Mouse (Mus musculus): Measurements from ENCODE around the gene Pard3.
"Not testable (repeated sequence)": the region's sequence is repeated elsewhere in the genome, so short reads cannot be mapped to it uniquely, and the experiment has no call there.

The Pard3 gene

DNA sequence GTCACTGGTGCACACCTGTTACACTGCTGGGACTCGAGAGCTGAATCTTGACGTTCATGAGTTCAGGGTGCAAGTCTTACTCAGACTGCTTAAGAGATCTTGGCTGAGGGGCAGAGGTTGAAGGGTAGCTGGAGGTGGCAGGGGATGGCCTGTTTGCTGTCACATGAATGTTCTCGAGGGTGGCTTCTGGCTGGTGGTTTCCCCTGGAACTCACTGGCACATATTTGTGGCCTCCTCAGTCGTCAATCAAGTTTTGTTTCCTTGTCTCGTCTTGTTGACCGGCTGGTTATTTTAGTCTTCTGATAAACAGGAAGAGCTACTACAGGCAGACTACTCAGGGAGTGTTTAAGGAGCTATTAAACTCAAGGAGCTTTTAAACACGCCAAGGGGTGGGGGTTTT, 79.9 kb downstream of the Pard3 start:
- DNase-seq = peak; percentile 23

DNA sequence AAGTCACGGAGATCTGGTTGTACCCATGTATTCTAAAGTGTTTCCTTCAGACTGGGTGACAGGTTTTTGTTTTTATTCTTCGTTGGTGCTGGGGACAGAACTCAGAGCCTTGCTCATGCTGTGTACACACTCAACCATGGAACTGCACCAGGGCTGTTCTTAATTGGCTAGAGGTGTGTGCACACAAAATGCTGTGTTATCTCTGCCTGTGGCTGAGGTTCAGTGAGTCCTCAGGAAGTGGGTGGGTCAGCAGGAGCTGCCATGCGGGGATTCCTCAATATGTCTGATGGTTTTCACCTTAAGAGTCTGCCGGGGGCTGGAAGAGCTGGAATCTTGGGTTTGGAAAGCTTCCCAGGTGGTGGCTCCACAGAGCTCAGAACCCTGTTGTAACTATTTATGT, 80.9 kb downstream of the Pard3 start:
- no peak for DNase-seq

DNA sequence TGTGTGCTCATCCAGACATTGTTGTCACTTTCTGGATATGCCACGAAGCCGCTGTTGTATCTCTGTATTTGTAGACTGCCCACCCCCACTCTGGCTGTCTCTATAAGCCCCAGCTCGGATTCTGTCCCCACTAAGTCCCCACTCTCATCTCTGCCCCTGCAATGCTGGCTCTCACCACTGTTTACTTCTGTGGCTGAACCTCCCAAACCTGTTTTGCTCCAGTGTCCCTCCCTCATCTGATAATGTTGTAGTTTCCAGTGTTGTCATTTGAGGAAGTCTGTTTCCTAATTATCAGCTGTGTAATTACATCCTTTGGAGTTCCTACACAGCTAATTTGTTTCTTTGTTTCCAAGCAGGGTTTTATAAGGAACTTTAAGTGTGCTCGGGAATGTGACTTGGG, 81.4 kb downstream of the Pard3 start:
- DNase-seq = no peak

DNA sequence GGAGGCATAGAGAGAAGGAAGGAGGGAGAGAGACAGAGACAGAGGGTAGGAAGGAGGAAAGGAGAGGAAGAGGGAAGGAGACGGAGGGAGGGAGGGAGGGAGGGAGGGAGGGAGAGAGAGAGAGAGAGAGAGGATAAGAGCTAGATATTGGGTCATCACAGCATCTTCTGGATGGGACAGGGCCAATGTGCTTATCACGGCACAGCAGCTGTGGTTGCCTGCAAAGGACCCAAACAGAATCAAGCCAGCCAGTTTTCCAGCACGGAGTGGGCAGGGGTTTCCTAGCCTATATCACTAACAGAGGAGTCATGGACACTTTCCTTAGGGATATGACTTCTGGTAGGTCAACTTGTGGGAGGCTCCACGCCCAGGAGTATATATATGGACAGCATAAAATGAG, 82.4 kb downstream of the Pard3 start:
- no peak for DNase-seq

DNA sequence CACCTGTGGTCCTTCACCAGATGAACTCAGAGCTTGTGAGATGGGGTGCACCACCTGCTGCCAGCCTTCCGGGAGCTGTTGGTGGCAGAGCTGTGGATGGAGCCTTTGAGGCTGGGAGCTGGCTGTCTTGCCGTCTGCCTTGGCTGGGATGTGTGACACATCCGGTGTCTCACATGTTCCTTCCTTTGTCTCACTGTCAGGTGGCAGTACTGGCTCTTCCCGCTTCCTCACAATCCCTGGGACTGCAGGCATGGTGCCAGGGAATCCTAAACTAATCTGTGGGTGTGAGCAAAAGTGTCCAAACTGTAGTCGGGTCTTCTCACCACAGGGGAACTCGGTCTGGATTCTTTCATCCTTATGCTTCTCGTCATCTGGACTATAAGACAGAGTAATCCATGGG, 85.1 kb downstream of the Pard3 start:
- peak; percentile 28 for DNase-seq

DNA sequence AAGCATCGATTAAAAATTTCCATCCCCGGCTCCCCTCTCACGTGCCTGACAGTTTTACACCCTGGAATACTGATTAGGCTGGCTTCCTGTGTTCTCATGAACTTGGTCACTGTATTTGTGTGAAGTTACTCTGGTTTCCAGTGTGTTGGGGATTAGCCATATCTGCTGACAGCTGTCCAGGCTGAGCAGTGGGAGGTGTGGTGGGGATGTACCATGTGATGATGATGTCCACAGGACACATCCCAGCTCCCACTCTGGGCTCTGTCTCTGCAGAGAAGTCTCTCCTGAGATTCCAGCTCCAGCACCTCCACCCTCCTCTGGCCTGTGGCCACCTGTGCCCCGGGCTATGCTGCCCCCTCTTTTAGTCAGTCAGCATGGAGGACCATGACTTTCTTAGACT, 87.0 kb downstream of the Pard3 start:
- no peak for DNase-seq

DNA sequence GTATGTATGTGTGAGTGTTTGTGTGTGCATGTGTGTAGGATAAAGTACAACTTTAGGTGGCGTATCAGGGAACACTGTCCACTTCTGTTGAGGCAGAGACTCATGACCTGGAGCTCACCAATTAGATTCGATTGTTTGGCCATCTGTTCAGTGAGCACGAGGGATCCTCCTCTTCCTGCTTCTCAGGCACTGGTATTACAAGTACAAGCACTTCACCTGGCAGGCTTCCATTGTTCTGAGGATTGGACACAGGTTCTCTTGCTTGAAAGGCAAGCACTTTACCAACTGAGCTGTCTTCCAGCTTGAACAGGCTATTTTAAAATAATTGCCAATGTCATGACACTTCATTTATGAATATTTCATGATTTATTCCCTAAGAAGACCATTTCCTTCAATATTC, 88.0 kb downstream of the Pard3 start:
- DNase-seq = peak; percentile 24

DNA sequence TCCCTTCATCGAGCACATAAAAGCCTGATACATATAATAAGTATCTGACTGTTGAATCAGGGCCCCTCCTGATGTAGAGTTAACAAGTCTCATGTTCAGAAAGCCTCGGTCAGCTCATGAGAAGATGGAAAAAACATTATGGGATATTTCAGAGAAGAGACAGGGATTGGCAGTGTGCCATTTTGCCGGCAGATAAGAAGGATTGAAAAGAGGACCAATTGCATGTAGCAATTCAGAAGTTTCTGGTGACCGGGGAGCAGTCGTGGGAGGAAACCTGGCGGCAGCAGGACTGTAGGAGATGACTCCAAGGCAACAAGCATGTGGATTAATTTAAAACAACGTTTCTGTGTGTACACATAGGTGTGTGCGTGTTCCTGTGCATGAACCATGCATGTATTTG, 93.4 kb downstream of the Pard3 start:
- peak; percentile 42 for DNase-seq

DNA sequence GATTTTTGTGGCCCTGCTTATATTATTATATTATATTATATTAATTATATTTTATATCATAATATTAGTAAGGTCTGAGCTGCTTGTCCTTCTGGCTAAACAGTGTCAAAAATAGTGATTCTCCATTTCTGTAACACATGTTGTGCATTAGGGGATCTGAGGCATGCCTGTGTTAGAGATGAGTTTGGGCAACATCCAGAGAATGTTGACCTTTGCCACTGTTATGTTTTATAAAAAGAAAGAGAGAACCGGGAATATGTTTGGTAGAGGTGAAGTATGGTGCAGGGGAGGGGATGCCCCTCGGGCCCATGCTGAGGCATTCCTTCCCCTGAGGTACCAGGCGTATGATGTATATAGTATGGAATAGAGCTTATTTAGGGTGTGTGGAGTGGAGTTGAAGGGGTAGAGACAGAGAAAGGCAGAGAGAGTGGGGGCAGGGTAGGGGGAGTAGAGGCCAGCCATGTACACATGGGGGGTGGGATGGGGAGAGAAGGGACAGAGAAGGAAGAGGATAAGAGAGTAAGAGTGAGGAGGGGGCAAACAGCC, 95.8 kb downstream of the Pard3 start:
- DNase-seq = no peak

DNA sequence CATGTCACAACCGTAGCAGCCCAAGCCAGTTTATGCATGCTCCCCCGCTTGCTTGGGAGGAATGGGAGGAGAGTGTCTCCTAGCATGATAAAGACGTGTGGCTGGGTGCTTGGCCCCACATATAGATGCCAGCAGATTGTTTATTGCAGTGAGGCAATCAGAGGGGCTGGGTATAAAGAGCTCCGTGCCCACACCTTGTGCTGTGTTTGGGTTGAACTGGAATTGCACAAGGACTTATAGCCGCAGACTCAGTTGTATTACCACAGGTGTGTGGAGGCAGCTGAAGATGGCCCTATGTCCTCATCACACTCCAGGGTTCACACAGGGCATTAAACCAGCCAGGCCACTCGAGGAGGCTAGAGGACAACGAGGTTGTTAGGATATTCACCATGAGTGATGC, 98.2 kb downstream of the Pard3 start:
- DNase-seq = no peak

DNA sequence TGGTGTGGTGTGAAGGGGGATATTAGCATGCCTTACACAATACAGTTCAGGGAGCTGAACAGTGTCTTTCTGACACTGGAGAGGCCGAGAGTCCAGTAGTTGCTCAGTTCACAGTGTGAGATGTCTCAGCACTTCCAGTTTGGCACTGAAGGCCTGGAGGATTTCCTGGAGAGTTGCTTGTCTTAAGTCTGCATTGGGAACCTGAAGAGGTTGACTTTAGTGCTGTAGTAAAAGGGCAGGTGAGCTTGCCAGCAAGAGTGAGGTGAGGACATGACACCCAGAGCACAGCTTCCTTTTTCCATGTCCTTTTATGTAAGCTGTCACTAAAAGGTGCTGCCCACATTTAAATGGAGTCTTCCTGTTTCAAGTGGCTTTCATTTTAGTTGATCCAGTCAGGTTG, 99.1 kb downstream of the Pard3 start:
- DNase-seq = no peak

DNA sequence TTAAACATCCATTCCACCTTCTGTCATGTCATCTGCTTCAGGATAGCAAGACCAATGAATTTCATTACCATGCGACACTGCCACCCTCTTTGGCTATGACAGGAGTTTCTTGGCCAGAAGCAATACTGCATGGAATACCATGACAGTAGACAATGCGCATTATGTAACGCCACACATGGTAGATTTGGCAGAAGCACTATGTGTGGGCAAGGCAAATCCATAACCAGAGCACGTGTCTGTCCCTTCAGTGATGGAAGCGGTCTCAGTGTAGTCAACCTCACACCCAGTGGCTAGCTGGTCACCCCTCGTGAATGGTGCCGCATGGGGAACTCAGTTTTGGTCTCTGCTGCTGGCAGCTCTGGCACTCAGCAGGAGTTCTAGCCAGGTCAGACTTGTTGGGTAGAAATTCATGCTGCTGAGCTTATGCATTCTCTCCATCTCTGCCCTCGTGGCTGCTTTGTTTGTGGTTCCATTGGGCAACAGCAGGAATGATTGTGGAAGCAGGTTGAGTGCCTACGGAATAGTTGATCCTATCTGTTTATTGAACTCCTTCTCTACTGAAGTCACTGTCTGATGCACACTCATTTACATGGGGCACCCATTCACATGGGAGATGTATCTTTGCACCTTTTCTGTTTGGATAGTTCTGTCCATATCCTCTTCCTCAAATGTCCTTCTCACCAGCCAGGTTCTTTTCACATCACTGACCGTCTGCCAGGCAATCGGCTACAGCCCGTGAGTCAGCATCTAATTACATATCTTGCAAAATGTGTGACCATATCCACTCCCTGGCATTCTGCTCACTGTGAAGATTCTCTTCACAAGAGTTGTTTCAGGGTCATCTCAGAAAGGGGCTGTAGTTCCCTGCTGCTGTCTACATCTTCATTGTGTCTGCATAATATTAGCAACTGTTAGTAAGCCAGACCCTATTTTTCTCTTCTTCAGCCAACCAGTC, 100.9 kb downstream of the Pard3 start:
- no peak for DNase-seq

DNA sequence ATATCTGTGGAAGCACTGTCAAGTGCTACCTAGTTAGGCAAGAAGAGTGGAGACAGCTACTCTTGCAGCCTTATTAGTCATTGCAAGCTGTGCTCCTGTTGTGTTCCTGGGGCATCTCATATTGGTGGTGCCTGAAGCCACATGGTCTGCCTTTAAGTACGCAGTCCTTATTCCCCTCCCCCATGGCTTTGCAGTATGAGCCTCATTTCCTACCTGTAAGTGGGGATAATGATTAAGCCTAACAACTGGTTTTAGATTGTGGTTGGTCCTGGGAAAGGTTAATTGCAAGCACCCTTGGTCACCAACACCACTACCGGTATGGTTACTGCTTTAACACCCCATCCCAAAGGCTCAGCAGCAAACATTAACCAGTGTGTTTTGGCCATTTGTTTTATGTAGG, 104.8 kb downstream of the Pard3 start:
- no peak for DNase-seq

DNA sequence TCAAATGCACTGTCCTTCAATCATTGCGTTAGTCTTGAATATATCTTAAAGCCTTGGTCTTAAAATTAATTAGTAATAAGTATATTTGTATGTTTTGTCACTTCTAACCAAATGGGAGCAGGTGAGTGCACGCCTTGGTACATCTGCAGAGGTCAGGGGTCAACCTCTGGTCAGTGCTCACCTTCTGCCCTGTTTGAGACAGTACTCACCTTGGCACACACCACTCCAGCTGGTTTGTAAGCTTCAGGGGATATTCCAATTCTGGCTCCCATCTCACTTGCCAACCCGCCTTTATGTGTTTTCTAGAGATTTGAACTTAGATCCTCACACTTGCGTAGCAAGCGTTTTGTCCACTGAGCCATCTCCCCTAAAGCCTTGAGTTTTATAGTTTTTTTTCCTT, 105.7 kb downstream of the Pard3 start:
- no peak for DNase-seq

DNA sequence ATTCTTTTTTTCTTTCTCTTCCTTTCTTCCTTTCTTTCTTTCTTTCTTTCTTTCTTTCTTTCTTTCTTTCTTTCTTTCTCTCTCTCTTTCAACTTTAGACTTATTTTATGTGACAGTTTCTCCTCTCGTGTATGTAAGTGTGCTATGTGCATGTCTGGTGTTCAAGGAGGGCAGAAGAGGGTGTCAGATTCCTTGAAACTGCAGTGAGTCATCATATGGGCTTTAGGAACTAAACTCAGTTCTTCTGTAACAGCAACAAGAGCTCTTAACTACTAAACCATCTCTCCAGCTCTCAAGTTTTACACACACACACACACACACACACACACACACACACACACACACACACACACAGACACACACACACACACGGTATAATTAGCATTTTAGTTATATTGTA, 106.7 kb downstream of the Pard3 start:
- not testable (repeated sequence) for DNase-seq

DNA sequence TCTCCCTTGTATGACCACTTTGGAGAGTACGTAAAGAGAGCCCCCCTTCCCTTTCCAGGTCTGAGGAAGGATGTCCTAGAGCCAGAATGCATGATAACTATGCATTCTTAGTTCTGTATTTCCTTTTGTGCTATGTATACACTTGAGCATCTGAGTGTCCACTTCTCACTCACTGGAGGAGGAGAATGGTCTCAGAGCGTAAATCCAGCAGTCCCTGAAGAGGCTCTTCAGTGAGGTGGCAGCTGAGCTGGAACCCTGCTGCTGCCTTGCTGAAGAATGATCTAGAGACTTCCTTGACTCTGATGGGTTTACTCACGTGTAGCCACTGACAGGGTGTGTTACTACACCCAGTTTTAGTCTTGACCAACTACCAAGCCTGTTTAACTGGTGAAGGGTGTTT, 107.2 kb downstream of the Pard3 start:
- DNase-seq = no peak

DNA sequence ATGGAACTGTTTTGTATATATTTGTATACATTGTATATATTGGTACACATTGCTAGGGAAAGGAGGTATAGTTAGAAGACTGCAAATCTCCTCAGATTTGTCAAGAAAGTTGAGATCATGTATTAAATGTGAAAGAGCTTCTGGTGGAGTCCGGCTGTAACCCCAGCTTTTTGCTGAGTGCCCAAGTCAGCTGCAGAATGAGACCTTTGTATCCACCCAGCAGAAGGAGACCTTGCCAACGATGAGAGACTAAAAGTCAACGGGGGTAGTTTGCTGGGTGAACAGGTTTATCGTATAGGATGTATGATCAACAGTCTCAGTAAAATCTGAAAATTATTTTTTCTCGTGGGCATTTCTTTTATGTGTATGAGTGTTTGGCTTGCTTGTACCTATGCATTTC, 109.8 kb downstream of the Pard3 start:
- DNase-seq = no peak

DNA sequence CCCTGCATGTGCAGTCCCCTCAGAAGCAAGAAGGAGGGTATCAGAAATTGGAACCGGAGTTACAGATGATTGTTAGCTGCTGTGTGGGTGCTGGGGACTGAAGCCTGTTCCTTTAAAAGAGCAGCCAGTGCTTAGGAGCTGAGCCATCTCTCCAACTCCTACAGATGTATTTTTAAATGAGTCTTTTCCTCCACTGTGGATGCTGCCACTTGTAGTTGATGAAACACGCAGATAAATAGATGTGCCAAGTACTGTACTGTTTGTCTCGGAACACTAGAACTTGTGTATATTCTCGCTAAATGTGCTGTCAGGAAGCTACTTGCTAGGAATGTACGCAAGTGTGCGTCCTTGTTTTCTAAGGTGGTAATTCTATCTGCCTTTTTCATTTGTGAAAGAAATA, 110.7 kb downstream of the Pard3 start:
- no peak for DNase-seq

DNA sequence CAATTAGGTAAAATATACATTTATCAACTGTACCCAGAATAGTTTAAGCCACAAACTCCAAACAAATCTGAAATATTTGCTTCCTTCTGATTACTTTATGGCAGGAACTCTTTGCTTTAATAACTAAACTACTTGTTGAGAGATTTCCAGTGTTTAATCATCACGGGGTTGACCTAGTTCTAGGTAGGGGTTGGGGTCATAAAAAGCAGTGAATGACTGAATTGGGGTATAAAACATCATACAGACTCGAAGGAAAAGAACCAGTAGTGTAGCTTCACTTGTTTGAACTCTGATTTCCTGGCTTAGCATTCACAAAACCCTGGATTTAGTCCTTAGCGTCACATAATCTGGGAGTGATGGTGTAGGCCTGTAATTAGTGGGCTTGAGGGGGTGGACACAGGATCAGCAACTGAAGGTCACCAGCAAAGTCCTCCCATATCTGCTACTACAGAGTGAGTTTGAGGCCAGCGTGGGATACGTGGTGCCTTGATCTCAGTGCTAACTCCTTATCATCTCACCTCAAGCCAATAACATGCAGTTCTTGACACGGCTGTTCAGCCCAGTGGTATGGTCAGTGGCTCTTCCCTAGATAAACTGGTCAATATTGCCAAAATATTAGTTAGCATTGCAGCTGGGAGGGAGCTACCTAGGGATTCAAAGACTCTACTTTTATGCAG, 111.6 kb downstream of the Pard3 start:
- no peak for DNase-seq

DNA sequence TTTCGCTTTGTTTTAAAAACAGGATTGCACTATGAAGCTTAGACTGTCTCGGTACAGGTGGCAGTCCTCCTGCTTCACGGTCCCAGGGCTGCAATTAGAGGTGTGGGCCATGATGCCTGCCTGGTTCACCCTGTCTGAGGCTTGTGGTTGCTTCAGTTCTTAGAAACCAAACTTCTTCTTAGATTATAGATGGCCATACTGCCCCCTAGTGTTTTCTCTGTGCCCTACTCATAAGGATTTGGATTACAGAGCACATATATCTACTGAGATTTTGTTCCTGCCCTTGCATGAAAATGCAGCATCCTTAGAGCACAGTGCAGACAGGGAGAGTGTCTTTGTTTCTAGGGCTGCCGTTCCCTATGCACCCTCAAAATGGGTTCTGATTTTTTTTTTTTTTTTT, 114.9 kb downstream of the Pard3 start:
- DNase-seq = peak; percentile 70

DNA sequence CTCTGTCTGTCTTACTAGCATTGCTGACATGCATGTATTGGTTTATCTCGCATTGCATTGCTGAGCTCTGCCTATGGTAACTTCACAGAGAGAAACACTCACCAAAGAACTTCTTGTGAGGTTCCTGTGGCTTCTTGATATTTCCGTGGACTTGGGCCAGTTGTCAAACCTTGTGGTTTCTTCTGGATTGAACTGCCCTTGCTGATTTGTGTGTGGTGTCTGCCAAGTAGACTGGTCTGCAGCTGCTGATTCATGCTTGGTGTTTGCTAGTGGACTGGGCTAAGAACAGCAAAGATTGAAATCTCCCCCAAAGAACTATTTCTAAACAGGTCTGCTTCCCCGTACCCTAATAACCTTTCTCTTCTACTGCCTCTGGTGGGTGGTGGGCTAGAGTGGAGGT, 117.6 kb downstream of the Pard3 start:
- no peak for DNase-seq

DNA sequence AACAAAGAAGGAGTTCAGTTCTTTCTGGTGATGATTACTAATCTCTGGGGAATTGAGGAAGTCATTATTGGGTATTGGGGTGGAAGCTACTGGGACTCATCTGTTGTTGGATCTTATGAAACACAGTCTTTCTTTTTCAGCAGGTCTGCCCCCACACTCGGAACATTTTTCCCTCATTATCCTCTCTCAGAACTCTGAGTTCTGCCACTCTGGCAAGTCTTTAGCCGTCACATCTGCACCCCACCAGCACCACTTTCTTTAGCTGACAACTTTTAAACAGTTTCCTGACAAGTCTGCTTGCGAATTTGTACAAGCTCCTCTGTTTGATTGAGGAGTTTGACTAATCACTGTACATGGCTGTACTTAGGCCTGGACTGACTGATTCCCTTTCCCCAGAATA, 118.4 kb downstream of the Pard3 start:
- DNase-seq = no peak

DNA sequence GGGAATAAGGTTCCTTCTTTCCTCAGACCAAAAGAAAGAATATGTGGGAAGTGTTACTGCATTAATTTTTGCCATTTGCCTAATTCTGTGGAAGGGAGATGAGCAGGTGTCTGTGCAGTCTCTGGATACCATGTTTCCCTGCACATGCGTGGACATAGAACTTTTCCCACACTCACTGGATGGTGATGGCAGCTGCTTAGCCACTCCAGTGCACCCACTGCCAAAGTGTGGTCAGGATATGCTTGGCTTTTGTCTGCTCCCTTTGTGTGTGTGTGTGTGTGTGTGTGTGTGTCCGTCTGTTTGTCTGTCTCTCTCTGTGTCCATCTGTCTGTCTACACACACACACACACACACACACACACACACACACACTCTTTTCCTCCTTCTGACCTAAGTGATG, 119.8 kb downstream of the Pard3 start:
- no peak for DNase-seq

DNA sequence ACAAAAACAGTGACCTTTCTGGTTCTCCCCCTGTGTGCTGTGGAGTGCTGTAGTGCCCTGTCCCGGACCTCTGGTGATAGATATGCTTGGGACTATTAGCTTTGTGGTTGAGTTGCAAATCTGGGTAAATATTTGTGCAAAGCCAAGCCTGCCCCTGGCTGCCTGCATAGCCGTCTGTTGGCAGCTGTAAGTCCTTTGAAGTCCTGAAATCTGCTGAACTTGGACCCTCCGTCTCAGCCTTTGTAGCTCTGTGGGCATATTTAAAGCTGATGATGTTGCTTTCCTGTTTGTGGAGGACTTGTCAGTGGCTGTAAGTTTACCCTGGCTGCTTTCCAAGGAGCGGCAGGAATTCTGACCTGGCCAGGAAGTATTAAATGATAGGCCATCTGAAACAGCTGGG, 120.3 kb downstream of the Pard3 start:
- peak; percentile 14 for DNase-seq

Data from lung, postnatal 14 days (tissue).